Mouse (Mus musculus) left cerebral cortex, postnatal 4 days (tissue): ENCODE results near the gene Sbpl. TPM values are rescaled to one million over a fixed set of nuclear protein-coding genes. Genes with fewer than 3 reads are reported as not detected.
"Not testable (repeated sequence)": the region's sequence is repeated elsewhere in the genome, so short reads cannot be mapped to it uniquely, and the experiment has no call there.

Experiments used
- DNase-seq: peaks from one replicate; pipeline ENCODE4 v3.0.0-alpha.2; 2022
- intact Hi-C: fragments of 180-260 bp; cut with DNase I; formaldehyde crosslinking; loops from one replicate; pipeline ENCODE4 v1.15.1; 2025
- total RNA-seq, 2 experiments: library from RNA; stranded (reverse); gene quantifications; 2 replicates each; pipeline ENCODE4 v1.2.3; 2021

The Sbpl gene
- total RNA-seq, 2 experiments from 2014 or later, result not detected

DNA sequence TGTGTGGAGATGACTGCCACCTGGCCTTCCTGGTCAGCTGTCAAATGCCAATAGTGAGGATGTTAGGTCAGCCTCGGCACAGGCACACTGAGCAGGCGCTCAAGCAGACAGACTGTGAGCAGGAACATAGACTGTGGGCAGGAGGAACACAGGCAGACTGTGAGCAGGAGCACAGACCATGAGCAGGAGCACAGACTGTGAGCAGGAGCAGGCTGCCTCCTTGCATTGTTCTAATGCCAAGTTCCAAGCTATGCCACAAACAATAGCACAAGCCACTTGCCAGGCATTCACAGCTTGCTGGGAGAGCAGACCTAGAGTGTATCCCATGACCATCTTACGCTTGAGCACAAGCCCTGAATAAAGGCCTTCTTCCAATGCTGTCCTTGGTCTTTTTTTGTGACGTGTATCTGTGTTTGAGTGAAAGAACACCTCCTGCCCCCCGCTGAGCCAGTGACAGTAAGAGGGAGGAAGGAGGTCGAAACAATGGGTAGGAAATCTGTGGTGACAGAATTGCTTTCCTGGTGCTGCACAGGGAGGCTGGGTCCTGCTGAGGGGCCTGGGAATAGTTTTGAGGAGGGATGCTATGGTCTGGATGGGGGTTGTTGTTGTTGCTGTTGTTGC is 10.8 kb upstream of the Sbpl start:
- intact Hi-C loops, result loop anchor here (10.0 kb wide), 1 partner anchor 191 kb away; the partner anchor contains the start of gene Flywch1
- no peak for DNase-seq

DNA sequence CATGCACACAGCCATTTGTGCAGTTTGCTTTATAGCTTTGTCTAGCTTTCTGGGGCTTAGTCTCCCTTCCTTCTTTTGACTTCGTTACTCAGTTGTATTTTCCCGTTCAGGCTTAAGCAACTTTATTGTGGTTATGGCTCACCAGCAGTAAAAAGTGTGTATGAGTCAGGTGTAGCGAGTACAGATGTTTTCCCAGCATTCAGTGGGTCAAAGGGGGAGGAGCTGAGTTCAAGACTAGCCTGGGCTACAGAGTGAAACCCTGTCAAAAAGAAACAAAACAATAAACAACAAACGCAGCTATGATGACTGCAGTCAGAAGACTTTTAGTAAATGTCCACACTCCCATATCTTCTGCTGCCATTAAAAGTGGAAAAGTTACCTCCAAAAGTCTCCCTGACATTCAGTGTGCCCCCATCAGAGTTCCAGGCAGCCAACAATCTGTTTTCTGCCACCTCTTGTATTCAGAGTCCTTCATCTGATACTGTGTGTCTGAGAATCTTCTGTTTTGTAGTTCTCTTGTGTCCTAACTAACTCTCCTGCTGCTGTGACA is 6.6 kb upstream of the Sbpl start:
- no peak for DNase-seq
- intact Hi-C loops, result loop anchor here (5.0 to 10.0 kb wide), 2 partner anchors 109 to 187 kb away; partner anchors contain the start of gene Flywch1

DNA sequence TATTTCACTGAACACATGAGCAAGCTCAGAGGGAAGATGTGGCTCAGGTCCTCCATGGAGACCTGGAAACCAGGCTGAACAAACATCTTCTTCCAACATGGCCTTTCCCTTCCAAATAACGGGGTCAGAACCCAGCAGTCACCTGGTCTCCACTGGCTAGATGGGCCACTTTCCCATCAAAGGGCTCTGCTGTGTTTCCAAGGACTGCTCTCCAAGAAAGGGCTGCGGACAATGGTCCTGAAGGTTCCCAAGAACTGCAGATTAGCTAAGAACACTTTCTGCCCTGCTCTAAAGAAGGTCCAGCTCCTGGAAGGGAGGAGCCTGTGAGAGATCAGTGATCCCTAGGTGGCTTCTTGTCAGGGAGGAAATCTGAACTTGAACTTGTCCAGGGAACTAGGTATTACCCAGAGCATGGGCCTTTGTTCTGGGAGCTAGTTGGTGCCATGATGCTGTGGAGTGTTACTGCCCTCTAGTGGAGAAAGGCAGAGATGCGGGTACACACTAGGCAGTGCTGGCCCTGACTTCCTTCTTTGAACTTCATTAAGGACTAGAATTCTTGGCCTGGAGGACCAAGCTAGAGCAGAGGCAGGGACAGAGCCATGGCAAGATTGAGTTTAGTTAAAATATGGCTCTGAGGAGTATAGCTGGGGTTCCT is 5.1 kb upstream of the Sbpl start:
- intact Hi-C loops, result loop anchor here (5.0 to 10.0 kb wide), 2 partner anchors 108 to 185 kb away; partner anchors contain the start of gene Flywch1
- DNase-seq, result peak; percentile 78

DNA sequence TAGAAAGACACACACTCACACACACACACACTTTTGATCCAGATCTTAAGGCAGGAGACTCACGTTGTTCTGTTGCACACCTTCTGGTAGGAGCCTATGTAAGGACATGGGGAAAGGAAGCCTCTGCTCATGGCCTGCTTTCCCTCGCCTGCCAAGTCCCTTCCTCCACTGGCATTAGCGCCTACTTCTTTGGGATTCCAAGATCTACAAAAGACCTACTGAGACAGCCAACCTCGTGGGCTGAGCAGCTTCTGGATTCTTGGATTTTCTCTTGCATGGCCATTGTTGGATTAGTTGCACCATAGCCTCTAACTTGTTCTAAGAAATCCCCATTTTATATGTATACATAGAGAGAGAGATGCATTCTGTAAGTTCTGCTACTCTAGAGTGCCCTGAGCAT is 4.2 kb downstream of the Sbpl start:
- DNase-seq, intact Hi-C loops: not testable (repeated sequence)

DNA sequence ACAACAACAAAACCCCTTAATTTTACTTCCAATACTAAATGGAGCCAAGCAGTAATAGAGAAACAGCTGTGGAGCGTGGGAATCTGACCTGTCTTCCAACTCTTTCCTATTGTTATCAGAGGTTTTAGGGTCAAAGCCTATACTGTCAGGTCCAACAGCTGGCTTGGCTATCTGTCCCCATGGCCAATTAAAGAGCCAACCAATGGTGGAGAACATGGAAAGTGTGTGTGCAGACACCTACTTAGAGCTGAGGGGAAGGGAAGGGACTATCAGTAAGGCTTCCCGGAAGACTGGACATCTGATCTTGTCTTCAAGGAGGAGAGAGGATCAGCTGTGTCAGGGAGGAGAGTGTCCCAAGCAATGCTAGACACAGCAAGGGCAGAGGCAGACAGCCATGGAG is 6.0 kb downstream of the Sbpl start:
- intact Hi-C loops, result no loop called here

DNA sequence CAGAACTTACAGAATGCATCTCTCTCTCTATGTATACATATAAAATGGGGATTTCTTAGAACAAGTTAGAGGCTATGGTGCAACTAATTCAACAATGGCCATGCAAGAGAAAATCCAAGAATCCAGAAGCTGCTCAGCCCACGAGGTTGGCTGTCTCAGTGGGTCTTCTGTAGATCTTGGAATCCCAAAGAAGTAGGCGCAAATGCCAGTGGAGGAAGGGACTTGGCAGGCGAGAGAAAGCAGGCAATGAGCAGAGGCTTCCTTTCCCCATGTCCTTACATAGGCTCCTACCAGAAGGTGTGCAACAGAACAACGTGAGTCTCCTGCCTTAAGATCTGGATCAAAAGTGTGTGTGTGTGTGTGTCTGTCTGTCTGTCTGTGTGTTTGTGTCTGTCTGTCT is 7.6 kb downstream of the Sbpl start:
- DNase-seq, intact Hi-C loops: not testable (repeated sequence)

More for the DNA sequence above, 6.0 kb downstream of the Sbpl start:
- no peak for DNase-seq

DNA sequence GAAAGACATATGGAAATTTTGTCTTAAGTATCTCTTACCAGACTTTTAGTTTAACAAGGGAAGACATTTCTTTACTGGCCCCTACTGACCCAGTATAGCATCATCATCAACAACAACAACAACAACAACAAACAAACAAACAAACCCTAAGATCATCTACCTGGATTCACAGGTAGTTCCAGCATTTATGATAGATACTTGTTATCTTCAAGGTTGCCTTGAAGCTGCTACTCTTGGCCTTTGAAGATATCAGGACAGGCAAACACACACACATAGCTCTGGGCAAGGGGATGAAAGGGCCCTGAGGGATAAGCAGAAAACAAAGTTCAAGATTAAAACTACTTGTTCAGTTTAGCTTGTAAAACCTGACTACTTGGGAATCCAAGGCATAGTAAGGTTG is 13.7 kb downstream of the Sbpl start, which contains the start of gene Sbp:
TSS of gene Sbp (plus strand) at position 301 of the 400 bp plus-strand sequence.
- intact Hi-C loops, result no loop called here
- DNase-seq, result no peak

DNA sequence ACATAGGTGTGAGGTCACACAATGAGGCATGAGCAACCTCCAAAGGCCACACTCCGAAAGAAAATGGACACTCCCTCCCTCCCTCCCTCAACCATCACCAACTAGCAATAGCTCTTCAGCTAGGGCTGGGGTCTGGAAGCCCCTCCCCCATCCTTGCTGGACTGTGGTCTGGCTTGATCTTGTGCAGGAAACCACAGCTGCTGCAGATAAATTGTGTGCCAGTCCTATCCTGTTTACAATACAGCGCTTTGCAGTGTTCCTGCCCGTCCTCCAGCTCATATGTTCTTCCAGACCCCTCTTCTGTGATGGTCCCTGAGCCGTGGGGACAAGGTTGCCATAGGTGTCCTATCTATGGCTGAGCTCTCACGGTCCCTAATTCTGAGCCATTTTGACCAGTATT is 23.9 kb downstream of the Sbpl start:
- no peak for DNase-seq
- intact Hi-C loops, result no loop called here

DNA sequence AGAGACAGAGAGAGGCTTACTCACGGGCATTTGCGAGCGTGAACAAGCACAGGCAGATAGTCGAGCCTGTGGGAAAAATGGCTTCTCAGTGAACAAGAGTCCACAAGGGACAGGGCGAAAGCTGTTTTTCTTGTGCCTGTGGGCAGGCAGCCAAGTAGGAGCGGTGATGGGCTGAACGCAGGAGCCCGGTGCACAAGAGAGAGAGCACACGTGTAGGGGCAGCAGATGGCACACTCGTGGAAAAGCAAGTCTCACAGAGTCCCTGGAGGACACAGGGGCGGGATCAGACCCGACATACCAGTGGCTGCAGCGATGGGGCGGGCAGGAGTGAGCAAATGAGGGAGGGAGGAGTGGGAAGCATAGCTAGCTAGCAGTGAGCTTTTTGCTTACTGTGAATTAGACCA is 30.0 kb downstream of the Sbpl start:
- intact Hi-C loops, result no loop called here

DNA sequence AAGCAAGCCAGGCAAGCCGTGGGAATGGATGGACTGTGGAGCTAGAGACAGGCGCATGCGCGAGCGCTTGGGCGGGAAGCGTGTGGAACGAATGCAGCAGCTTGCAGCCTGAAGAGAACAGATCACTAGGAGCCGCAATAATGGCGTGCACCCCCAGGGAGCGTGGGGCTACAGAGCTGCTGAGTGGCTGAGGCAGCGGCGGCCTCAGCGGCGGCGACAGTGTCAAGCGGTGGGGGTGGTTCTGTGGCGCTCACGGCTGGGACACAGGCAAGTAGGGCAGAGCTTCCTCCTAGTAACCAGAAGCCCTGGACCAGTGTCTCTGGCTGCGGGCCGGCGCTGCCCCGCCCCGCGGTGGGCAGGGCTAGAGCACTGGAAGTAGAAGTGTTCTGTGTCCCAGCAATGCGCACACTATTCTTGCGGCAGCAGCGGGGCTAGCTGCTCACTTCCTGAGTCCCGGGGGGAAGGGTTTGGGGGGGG is 30.5 kb downstream of the Sbpl start:
- peak; percentile 94 for DNase-seq
- intact Hi-C loops, result no loop called here

More for the DNA sequence above, 30.0 kb downstream of the Sbpl start:
- peak; percentile 89 for DNase-seq

DNA sequence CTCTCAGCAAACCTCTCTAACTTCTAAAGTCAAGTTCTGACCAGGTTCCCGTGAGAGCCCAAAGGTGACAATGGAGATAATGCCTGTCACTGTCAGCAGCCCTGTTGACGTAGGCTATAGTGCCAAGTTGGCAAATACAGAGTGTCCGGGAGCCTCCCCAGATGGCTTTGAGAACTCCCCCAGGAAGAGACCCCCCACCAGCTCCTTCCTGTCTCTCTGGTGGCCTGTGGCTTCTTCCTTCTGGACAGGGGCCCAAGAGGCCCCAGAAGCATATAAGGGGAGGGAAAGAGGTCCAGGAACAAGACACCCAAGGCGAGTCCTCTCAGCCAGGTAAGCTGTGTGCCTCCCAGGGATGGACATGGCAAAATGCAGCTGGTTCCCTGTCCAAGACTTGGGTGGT is 37.9 kb downstream of the Sbpl start, which contains the start of gene Dcpp3:
TSS of gene Dcpp3 (plus strand) at position 301 of the 400 bp plus-strand sequence.
- intact Hi-C loops, DNase-seq: not testable (repeated sequence)

Other genes starting within 250 kb of the Sbpl start
- gene 1520401A03Rik, start 232.5 kb downstream of the Sbpl start, total RNA-seq, result under 1 TPM in 1 of 2 experiments, not detected in 1; 0.32 TPM
- gene Pkmyt1, start 228.9 kb downstream of the Sbpl start, total RNA-seq, result 1 to 10 TPM; 8.1 to 8.4 TPM
- 10 to 100 TPM; 46.4 to 50.7 TPM for gene Paqr4, start 214.4 kb downstream of the Sbpl start, total RNA-seq
- under 1 TPM; 0.46 to 0.87 TPM for gene Kremen2, start 209.4 kb downstream of the Sbpl start, total RNA-seq
- 10 to 100 TPM; 87.6 to 92.3 TPM for gene Flywch1, start 183.7 kb downstream of the Sbpl start, total RNA-seq
- 10 to 100 TPM; 19.4 to 20.2 TPM for gene Flywch2, start 169.2 kb downstream of the Sbpl start, total RNA-seq
- 100 to 1,000 TPM; 518 to 552 TPM for gene Srrm2, start 164.7 kb downstream of the Sbpl start, total RNA-seq
- 100 to 1,000 TPM; 435 to 447 TPM for gene Elob, start 126.1 kb downstream of the Sbpl start, total RNA-seq
- under 1 TPM; 0.34 to 0.48 TPM for gene Prss33, start 119.2 kb downstream of the Sbpl start, total RNA-seq
- gene Prss32, start 111.4 kb downstream of the Sbpl start, total RNA-seq, result 1 to 10 TPM in 1 of 2 experiments, under 1 TPM in 1; 0.74 to 1.4 TPM
- 1 to 10 TPM; 3.8 to 4.7 TPM for gene Prss41, start 111.1 kb downstream of the Sbpl start, total RNA-seq
- not detected for gene Prss21, start 87.2 kb downstream of the Sbpl start, total RNA-seq
- not detected for gene Dcpp1, start 74.4 kb downstream of the Sbpl start, total RNA-seq
- gene Dcpp2, start 74.4 kb downstream of the Sbpl start, total RNA-seq, result not detected
- not detected for gene Dcpp3, start 37.8 kb downstream of the Sbpl start, total RNA-seq
- not detected for gene Sbp, start 13.6 kb downstream of the Sbpl start, total RNA-seq
- under 1 TPM in 1 of 2 experiments, not detected in 1; 0.22 TPM for gene Prss30, start 25.3 kb upstream of the Sbpl start, total RNA-seq
- not detected for gene Prss22, start 42.8 kb upstream of the Sbpl start, total RNA-seq
- gene Prss27, start 82.9 kb upstream of the Sbpl start, total RNA-seq, result not detected
- gene Kctd5, start 118.2 kb upstream of the Sbpl start, total RNA-seq, result 10 to 100 TPM; 67.0 to 68.4 TPM
- gene Pdpk1, start 195.7 kb upstream of the Sbpl start, total RNA-seq, result 10 to 100 TPM; 67.0 to 68.3 TPM
- gene Amdhd2, start 208.5 kb upstream of the Sbpl start, total RNA-seq, result 10 to 100 TPM; 30.2 to 32.0 TPM
- gene Atp6v0c, start 214.4 kb upstream of the Sbpl start, total RNA-seq, result 100 to 1,000 TPM; 770 to 834 TPM